Mouse (Mus musculus) heart, embryonic 10.5 days (tissue): ENCODE measurements at regions not wholly inside any gene's neighbourhood (a gene's known extent, or its start where the extent isn't known, plus 50 kb on each side); places are given as distances from the start of the nearest gene placed in this dataset.

Source experiments
- DNase-seq: peaks from one replicate; pipeline ENCODE4 v3.0.0-alpha.2; 2017; ENCODE audit warnings: low spot score
- H3K27ac ChIP-seq: fragments of 300-500 bp; sonication (generic); 2 replicates; pipeline ENCODE4 v1.5.1; 2016; ENCODE audit warnings: mild to moderate bottlenecking
- H3K27me3 ChIP-seq: fragments of 300-500 bp; sonication (generic); 2 replicates; pipeline ENCODE4 v1.6.1; 2016; ENCODE audit warnings: mild to moderate bottlenecking; ENCODE audit not compliant: poor library complexity, insufficient read depth, severe bottlenecking
- H3K36me3 ChIP-seq: fragments of 300-500 bp; sonication (generic); 2 replicates; pipeline ENCODE4 v1.6.1; 2016; ENCODE audit warnings: mild to moderate bottlenecking, moderate library complexity
- H3K4me1 ChIP-seq: fragments of 300-500 bp; sonication (generic); 2 replicates; pipeline ENCODE4 v1.6.1; 2016; ENCODE audit warnings: mild to moderate bottlenecking
- H3K4me3 ChIP-seq: fragments of 300-500 bp; sonication (generic); 2 replicates; pipeline ENCODE4 v1.5.1; 2016; ENCODE audit warnings: mild to moderate bottlenecking, moderate library complexity
- H3K9me3 ChIP-seq: fragments of 300-500 bp; sonication (generic); 2 replicates; pipeline ENCODE4 v1.6.1; 2016; ENCODE audit warnings: mild to moderate bottlenecking, moderate library complexity
- WGBS: fragments of 180-500 bp; shearing (Covaris S2); methylation state at CpG from one replicate; pipeline ENCODE4 v1.1.7; 2016; 5-methylcytosine and 5-hydroxymethylcytosine counted together

DNA sequence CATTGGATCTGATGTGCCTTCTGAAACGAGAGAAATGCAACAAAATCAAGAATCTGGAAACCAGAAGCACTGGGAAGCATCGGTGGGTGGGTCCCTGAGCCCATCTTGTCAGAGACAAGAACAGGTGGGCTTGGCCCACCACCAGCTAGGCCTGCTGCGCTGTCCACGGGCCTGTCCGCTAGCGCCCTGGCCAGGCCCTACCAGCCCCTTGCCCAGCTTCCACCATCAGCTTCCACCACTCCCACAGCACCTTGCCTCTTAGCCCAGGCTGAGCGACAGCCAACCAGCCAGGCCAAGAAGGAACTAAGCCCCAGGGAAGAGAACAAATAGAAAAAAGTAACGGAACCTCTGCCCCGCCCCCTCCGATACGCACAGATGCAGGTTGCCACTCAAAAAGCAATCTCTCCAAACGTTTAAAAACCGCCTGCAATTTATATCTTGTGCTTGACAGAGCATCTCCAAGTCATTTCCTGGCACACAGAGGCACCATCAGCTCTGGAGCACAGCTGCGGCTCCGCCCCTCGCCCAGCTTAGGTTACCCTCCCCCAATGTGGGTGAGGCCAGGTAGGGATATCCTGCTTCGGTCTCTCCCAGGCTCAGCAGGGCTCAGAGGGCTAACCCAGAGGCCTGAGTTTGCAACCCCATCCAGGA lies 95.1 kb upstream of the Csf3r start:
- peaks cover 33% of the 10 kb centered on the region for H3K27me3 ChIP-seq
- 59% methylated on average over 17 of the region's 17 CpGs for whole genome bisulfite sequencing
- H3K4me1 ChIP-seq = peaks cover 14% of the 10 kb centered on the region; the same call in 1 of the 2 replicates

DNA sequence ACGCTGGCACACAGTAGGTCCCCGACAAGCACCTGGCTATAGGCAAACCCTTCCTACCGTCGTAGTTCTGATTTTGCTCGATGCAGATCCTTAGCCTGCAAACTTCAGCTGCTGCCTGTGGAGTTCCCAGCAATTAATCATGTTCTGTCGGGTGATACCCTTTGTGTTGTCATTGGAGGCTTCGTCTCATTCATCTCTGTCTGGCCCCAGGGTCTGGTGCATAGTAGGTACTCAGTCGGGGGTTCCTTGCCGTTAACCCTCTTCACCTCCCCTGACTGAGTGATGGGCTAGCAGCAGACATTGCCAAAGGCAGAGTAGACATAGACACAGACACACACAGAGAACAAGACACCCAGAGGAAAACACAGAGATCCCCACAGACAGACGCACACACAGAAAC lies 93.6 kb upstream of the Csf3r start:
- 53% methylated on average over 10 of the region's 10 CpGs for WGBS
- Histone ChIP-seq H3K27ac (no peak overlapping the region), H3K4me3 (no peak overlapping the region), H3K9me3 (no peaks in the 10 kb centered on the region), H3K36me3 (no peaks in the 10 kb centered on the region), H3K27me3 (peaks cover 33% of the 10 kb centered on the region), H3K4me1 (peaks cover 14% of the 10 kb centered on the region; the same call in 1 of the 2 replicates)
- no peak for DNase-seq

More for the DNA sequence above, 95.1 kb upstream of the Csf3r start:
- Histone ChIP-seq H3K9me3 (no peaks in the 10 kb centered on the region), H3K4me3 (no peak overlapping the region), H3K27ac (0 out of 2 replicates have a peak overlapping the region, but pooled peaks have one; percentile 19), H3K36me3 (no peaks in the 10 kb centered on the region)
- no peak for DNase-seq

DNA sequence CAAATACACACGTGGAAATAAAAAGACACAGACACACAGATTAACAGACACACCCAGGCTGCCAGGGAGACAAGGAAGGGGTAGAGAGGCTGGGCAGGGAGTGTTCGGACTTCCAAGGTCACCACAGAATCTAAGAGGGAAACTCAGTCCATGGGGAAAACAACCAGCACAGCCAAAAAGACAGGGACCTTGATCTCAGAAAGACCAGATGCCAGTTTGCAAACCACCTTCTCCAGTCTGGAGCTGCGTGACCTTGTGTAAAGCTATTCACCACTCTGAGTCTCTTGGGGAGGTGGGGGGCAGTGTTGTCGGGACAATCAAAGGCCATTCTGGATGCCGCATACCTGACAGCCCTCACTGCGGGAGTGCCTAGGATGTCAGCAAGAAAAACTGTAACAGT lies 93.0 kb upstream of the Csf3r start:
- WGBS = 58% methylated on average over 6 of the region's 6 CpGs
- H3K27me3 ChIP-seq = peaks cover 33% of the 10 kb centered on the region
- no peaks in the 10 kb centered on the region for H3K36me3 ChIP-seq
- no peak overlapping the region for H3K4me3 ChIP-seq
- H3K27ac ChIP-seq = no peak overlapping the region
- no peak for DNase-seq
- H3K9me3 ChIP-seq = no peaks in the 10 kb centered on the region
- H3K4me1 ChIP-seq = peaks cover 14% of the 10 kb centered on the region; the same call in 1 of the 2 replicates

DNA sequence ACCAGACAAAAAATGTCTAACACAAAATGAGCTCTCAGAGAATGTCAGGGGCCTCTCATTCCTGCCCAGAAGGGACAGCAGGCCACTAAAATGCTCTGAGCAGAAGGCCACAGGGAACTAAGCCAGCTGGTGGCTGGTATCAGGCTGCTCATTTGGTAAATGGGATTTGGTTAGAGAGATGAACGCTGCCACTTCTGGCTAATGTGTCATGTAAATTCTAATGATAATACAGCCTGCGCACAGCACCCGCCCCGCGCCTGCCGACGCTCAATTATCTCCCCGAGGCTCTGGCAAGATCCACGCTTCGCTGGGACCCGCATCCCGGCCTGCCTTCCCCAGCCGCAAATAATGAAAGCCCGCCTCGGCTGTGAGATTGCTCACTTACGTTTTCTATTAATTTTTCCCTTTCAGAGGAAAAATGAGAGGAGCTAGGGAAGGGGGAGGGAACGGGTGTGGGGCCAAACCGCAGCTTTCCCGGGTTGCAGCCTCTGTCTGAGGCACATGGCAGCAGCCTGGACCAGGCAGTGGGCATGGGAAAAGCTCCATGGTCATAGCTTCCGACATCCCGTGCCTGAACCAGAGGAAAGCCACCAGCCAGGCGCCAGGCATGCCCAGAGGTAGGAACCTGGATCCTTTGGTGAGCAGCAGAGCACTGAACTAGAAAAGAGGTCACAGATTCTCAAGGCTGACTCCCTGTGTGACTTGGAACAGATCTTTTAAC lies 92.2 kb upstream of the Csf3r start:
- no peak overlapping the region for H3K27ac ChIP-seq
- peaks cover 33% of the 10 kb centered on the region for H3K27me3 ChIP-seq
- 68% methylated on average over 22 of the region's 22 CpGs for WGBS
- DNase-seq = no peak
- H3K9me3 ChIP-seq = no peaks in the 10 kb centered on the region
- H3K4me3 ChIP-seq = no peak overlapping the region
- H3K36me3 ChIP-seq = no peaks in the 10 kb centered on the region
- H3K4me1 ChIP-seq = peaks cover 14% of the 10 kb centered on the region; the same call in 1 of the 2 replicates

DNA sequence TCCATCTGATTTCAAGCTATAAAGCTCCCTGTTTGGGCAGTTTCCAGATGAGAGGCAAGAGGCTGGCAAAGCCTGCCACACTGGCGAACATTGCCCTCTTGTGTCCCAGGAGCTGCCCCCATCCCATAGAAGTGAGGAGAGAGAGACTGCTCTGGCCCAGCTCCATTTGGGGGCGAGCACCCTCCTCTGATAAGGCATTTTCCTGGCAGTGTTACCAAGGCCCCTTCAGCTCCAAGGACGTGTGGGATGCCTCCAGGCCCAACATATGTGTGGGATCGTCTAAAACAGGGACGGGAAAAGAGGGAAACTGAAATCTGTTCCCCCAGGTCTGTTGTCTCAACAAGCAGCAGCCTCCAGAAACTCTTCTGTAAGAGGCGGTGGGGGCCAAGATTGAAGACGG lies 88.0 kb upstream of the Csf3r start:
- Histone ChIP-seq H3K4me3 (no peak overlapping the region), H3K27me3 (peaks cover 10% of the 10 kb centered on the region; the same call in 1 of the 2 replicates), H3K27ac (no peak overlapping the region), H3K9me3 (no peaks in the 10 kb centered on the region), H3K36me3 (no peaks in the 10 kb centered on the region), H3K4me1 (no peaks in the 10 kb centered on the region)
- WGBS = 69% methylated on average over 7 of the region's 7 CpGs
- DNase-seq = no peak

DNA sequence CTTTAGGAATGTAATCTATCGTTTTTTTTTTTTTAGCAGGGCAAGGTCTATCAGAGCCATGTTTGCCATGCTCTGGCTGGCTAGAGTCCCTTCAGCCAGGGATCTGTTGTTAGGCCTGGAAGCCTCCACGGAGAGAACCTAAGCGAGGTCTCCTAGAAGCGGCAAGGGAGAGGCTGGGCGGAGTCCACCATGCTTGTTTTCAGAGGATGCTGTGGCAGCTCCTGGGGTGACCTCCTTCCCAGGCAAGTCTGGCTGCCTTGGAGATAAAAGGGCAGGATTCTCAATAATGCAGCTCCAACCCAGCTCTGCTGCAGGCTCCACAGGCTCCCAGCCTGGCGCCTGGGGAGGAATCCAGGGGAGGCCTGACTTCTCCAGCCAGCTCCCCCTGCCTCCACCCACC lies 86.2 kb upstream of the Csf3r start:
- no peak overlapping the region for H3K27ac ChIP-seq
- 34% methylated on average over 6 of the region's 6 CpGs for WGBS

DNA sequence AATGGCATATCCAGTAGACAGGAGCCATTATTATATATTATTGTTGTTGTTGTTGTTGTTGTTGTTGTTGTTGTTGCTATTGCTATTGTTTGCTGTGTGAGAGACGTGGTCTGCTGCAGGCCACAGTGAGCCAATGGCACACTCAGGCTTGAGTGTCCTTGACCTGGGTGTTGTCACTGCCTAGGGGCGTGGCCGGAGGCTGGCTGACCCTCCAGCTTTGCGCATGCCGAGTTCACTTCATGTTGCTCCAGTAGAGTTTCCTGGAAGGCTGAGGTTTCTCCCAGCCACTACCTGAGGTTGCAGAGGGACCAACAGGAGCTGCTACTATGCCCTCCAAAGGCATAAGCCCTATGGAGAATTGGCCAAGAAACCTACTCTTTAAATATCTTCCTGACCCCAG lies 83.1 kb upstream of the Csf3r start:
- Histone ChIP-seq H3K36me3 (no peaks in the 10 kb centered on the region), H3K27ac (no peak overlapping the region), H3K4me1 (no peaks in the 10 kb centered on the region), H3K9me3 (no peaks in the 10 kb centered on the region), H3K27me3 (peaks cover 10% of the 10 kb centered on the region), H3K4me3 (no peak overlapping the region)
- DNase-seq = no peak
- whole genome bisulfite sequencing = 44% methylated on average over 5 of the region's 5 CpGs

More for the DNA sequence above, 86.2 kb upstream of the Csf3r start:
- Histone ChIP-seq H3K36me3 (no peaks in the 10 kb centered on the region), H3K4me3 (no peak overlapping the region), H3K4me1 (no peaks in the 10 kb centered on the region), H3K27me3 (peaks cover 10% of the 10 kb centered on the region; the same call in 1 of the 2 replicates), H3K9me3 (no peaks in the 10 kb centered on the region)
- DNase-seq = no peak

DNA sequence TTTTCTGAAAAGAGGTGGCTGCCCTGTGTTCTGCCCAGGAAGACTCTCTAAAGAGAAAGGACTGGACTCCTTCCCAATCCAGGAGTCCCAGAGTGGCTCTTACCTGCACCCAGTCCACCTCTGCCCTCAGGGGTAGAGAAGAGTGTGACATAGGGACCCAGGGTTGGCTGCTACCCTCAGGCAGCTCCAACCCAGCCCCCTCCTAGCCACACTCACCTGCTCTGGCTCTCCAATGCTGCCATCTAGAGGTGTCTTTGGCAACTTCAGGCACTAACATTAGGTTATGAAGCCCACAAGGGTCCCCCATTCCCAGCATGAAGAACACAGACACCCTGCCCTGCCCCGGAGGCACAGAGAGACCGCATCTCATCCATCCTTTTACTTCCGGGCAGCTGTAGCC lies 82.4 kb upstream of the Csf3r start:
- H3K36me3 ChIP-seq = no peaks in the 10 kb centered on the region
- DNase-seq = no peak
- no peak overlapping the region for H3K4me3 ChIP-seq
- H3K27ac ChIP-seq = no peak overlapping the region
- no peaks in the 10 kb centered on the region for H3K4me1 ChIP-seq
- no peaks in the 10 kb centered on the region for H3K9me3 ChIP-seq
- peaks cover 10% of the 10 kb centered on the region for H3K27me3 ChIP-seq
- WGBS = 33% methylated on average over 3 of the region's 3 CpGs

DNA sequence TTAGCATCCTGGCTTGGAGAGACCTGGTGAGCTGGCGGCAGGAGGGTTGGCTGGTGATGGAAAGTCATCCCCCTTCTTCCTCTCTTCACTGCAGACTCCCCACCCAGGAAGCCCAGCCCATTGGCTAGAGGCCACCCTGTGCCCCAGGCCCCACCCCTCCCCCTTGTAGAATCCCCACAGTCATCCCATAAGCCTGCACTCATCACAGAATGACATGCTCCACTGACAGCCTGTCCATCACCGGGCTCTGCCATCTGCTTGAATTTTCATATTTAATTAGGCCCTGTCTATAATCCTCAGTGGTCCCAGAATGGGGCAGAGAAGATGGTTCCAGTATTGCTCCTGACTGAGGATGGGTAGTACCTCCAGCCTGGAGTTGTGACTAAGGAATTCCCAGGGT lies 79.3 kb upstream of the Csf3r start:
- WGBS = 51% methylated on average over 2 of the region's 2 CpGs

DNA sequence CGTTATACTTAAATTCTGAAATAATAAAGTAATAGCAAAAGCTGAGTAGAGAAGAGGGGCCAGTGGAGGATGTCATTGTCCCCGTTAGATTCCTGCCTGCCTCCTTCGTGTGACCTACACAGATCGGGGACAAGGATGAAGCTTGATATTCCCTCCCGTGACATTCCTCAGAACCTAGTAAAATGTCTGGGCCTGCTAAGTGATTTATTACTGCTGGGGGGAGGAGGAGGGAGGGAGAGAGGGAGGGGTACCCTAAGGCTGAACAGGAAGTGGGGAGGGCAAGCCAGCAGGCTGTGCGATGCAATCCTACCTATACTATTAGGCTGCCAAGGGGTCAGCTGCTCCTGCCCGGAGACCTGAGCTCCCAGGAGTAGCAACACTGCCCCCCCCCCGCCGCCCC lies 64.9 kb upstream of the Csf3r start:
- peaks cover 18% of the 10 kb centered on the region; the same call in 1 of the 2 replicates for H3K27me3 ChIP-seq
- H3K9me3 ChIP-seq = no peaks in the 10 kb centered on the region
- WGBS = 53% methylated on average over 9 of the region's 9 CpGs
- no peak overlapping the region for H3K27ac ChIP-seq
- H3K4me3 ChIP-seq = no peak overlapping the region
- peaks cover 3% of the 10 kb centered on the region; the same call in 1 of the 2 replicates for H3K4me1 ChIP-seq
- DNase-seq = no peak
- no peaks in the 10 kb centered on the region for H3K36me3 ChIP-seq

More for the DNA sequence above, 79.3 kb upstream of the Csf3r start:
- no peaks in the 10 kb centered on the region for H3K36me3 ChIP-seq
- H3K4me1 ChIP-seq = no peaks in the 10 kb centered on the region
- no peak overlapping the region for H3K4me3 ChIP-seq
- H3K27me3 ChIP-seq = peaks cover 7% of the 10 kb centered on the region; the same call in 1 of the 2 replicates
- no peak overlapping the region for H3K27ac ChIP-seq
- no peak for DNase-seq
- no peaks in the 10 kb centered on the region for H3K9me3 ChIP-seq

DNA sequence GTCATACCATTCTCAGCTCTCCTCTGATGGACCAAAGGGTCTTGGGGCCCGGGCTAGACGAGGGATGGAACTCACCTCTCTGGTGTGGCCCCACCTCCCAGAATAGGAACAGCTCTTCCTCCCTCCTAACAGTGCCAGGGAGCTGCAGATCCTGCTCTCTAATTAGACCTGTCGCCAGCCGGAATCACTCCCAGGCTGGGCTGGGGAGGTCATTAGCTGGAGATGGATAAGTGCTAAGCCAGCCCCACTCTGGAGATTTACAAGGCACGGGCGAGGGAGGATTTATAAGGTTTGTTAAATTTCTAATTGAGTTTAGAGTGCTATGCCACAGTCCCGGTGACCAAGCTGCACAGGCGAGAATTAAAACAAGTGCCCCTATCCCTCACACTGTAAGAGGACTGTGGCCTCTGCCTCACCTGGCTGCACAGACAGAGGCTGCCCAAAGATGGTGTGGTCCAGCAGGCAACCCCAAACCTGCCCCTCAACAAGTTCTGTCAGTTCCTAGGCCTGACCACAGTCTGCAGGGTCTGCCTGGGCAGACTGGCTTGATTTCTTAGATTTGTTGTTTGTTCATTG lies 63.6 kb upstream of the Csf3r start:
- Histone ChIP-seq H3K27me3 (peaks cover 18% of the 10 kb centered on the region; the same call in 1 of the 2 replicates), H3K9me3 (no peaks in the 10 kb centered on the region), H3K27ac (no peak overlapping the region), H3K4me1 (peaks cover 3% of the 10 kb centered on the region; the same call in 1 of the 2 replicates), H3K4me3 (no peak overlapping the region), H3K36me3 (no peaks in the 10 kb centered on the region)
- no peak for DNase-seq
- WGBS = 48% methylated on average over 8 of the region's 8 CpGs

DNA sequence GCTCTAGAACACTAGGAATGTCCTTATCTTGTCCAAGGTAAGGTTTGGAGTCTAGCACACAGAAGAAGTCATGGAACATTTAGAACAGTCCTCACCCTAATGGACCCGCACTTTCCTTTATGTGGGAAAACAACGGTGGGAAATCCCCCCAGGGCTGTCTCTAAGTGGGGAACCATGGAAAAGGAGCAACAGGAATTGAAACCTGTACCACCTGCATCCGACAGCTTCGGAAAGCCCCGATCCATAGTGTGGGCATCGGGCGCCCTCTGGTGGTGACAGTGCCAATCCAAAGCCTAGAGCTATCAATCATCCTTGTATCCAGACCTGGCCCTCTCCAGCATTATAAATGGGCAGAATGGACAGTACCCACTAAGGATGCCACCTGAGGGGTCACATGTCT lies 61.7 kb upstream of the Csf3r start:
- H3K4me3 ChIP-seq = no peak overlapping the region
- no peaks in the 10 kb centered on the region for H3K36me3 ChIP-seq
- H3K27ac ChIP-seq = no peak overlapping the region
- no peaks in the 10 kb centered on the region for H3K9me3 ChIP-seq
- DNase-seq = peak; percentile 86
- H3K27me3 ChIP-seq = peaks cover 18% of the 10 kb centered on the region; the same call in 1 of the 2 replicates
- peaks cover 3% of the 10 kb centered on the region; the same call in 1 of the 2 replicates for H3K4me1 ChIP-seq
- WGBS = 10% methylated on average over 7 of the region's 7 CpGs
